Mouse (Mus musculus) testis, adult 2 months (tissue): ENCODE data around the gene Ifi27l2a.
"Not testable (repeated sequence)": the region's sequence is repeated elsewhere in the genome, so short reads cannot be mapped to it uniquely, and the experiment has no call there.

Experiments
- CTCF ChIP-seq: fragments of 200-500 bp; IDR thresholded peaks from 2 replicates; pipeline ENCODE4 v1.5.1; 2012; ENCODE audit warnings: low read depth, mild to moderate bottlenecking, inconsistent platforms, low read length, moderate library complexity; ENCODE audit not compliant: control insufficient read depth, insufficient read depth, insufficient replicate concordance
- POLR2A ChIP-seq: fragments of 200-500 bp; IDR thresholded peaks from 2 replicates; pipeline ENCODE4 v1.6.1; 2012; ENCODE audit warnings: low read depth, mild to moderate bottlenecking, inconsistent platforms, low read length, moderate library complexity; ENCODE audit not compliant: control insufficient read depth

DNA sequence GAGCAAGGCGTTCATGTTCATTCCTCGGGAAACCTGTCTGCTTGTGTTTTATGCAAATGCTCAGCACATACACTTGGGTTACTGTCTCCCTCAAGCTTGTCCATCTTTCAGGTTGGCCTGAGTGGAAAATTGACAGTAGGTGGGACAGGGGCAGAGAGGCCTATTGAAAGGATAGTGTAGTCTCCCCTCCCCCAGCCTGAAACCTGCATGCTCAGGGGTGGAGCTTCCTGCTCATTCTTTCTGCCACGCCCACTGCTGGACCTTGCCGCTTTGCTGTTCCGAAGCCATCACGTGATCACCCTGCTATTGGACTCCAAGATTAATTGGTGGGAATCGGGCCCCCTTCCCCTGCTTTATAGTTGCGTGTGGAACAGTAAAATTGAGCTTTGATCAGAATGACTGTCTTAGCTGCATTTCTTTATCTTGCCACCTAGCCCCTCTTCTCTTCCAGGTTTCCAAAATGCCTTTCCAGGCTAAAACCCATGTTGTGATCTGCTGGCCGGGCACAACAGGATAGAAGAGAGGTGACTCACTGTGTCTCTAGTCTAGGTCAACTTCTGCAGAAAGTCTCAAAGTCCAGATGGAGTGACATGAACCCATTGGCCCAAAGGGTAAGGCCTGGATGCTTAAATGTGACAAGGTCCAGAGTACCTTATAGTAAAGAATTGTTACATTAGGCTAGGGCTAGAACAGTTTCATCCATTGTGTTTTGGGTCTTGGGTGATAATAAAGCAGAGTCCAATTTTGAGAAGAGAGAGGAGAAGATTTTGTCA lies 40.9 kb upstream of the Ifi27l2a start:
- not testable (repeated sequence) for TF ChIP-seq CTCF, POLR2A
